Mouse (Mus musculus) myocyte (in vitro differentiated cells): ENCODE measurements around the gene Ktn1.

Source experiments
- CEBPB ChIP-seq: IDR thresholded peaks from 2 replicates; pipeline ENCODE4 v1.6.1; 2011; ENCODE audit warnings: mild to moderate bottlenecking, moderate library complexity; ENCODE audit not compliant: poor library complexity, insufficient read depth, severe bottlenecking
- POLR2A ChIP-seq: IDR thresholded peaks from one replicate; pipeline ENCODE4 v1.6.1; 2011; ENCODE audit warnings: low read depth, mild to moderate bottlenecking, control low read depth, moderate library complexity; ENCODE audit not compliant: insufficient read length
- POLR2AphosphoS2 ChIP-seq: IDR thresholded peaks from one replicate; pipeline ENCODE4 v1.6.1; 2011; ENCODE audit warnings: low read depth, control low read depth; ENCODE audit not compliant: insufficient read length
- USF1 ChIP-seq: IDR thresholded peaks from one replicate; pipeline ENCODE4 v1.6.1; 2011; ENCODE audit warnings: low read depth, mild to moderate bottlenecking, control low read depth, moderate library complexity

- no peak for TF ChIP-seq POLR2A
- TF ChIP-seq POLR2AphosphoS2 = no peak
- no peak for TF ChIP-seq USF1
- no peak for TF ChIP-seq CEBPB
Measured at GRCm38 (mm10) chr14:47754253-47754897, 106.1 kb downstream of the Ktn1 start.
